Mouse (Mus musculus): ENCODE results near the gene Galnt17. TPM values are rescaled to one million over a fixed set of nuclear protein-coding genes. Genes with fewer than 3 reads are reported as not detected.

Gene Galnt17
- total RNA-seq, 2 experiments from 2014 or later = 36.4 to 38.6 TPM

GRCm38 (mm10) chr5:130895991-130896390, 412.3 kb downstream of the Galnt17 start:
- TF ChIP-seq CTCF (IDR thresholded peaks at IDR 0.05) = peak; percentile 35
- Histone ChIP-seq H3K4me3 (no peak overlapping the region), H3K27ac (no peak overlapping the region)
- DNase-seq (ENCODE audit: extremely low spot score in 1 of 2, low spot score in 2 of 2) = no peak
- intact Hi-C loops (cut with DNase I) = no loop called here

GRCm38 (mm10) chr5:130891735-130892134, 416.6 kb downstream of the Galnt17 start:
- no peak for TF ChIP-seq CTCF (IDR thresholded peaks at IDR 0.05)
- Histone ChIP-seq H3K4me3 (no peak overlapping the region), H3K27ac (no peak overlapping the region)
- no peak for DNase-seq (ENCODE audit: extremely low spot score in 1 of 2, low spot score in 2 of 2)
- intact Hi-C loops (cut with DNase I) = no loop called here

- no peak overlapping the region for H3K27ac ChIP-seq
- no peak for TF ChIP-seq CTCF (IDR thresholded peaks at IDR 0.05)
- intact Hi-C loops (cut with DNase I) = no loop called here
- DNase-seq (ENCODE audit: extremely low spot score in 1 of 2, low spot score in 2 of 2) = no peak
- H3K4me3 ChIP-seq = no peak overlapping the region
Observed at GRCm38 (mm10) chr5:130880331-130880730, 428.0 kb downstream of the Galnt17 start.

- intact Hi-C loops (cut with DNase I) = no loop called here
- no peak for TF ChIP-seq CTCF (IDR thresholded peaks at IDR 0.05)
- Histone ChIP-seq H3K27ac (no peak overlapping the region), H3K4me3 (no peak overlapping the region)
- no peak for DNase-seq (ENCODE audit: extremely low spot score in 1 of 2, low spot score in 2 of 2)
Observed at GRCm38 (mm10) chr5:130875391-130875790, 432.9 kb downstream of the Galnt17 start.

GRCm38 (mm10) chr5:130871086-130871485, 437.2 kb downstream of the Galnt17 start:
- Histone ChIP-seq H3K4me3 (no peak overlapping the region), H3K27ac (no peak overlapping the region)
- no peak for TF ChIP-seq CTCF (IDR thresholded peaks at IDR 0.05)
- no peak for DNase-seq (ENCODE audit: extremely low spot score in 1 of 2, low spot score in 2 of 2)
- intact Hi-C loops (cut with DNase I) = no loop called here

GRCm38 (mm10) chr5:130869869-130870268, 438.4 kb downstream of the Galnt17 start:
- peak; percentile 51 for TF ChIP-seq CTCF (IDR thresholded peaks at IDR 0.05)
- no peak for DNase-seq (ENCODE audit: extremely low spot score in 1 of 2, low spot score in 2 of 2)
- H3K27ac ChIP-seq = no peak overlapping the region
- intact Hi-C loops (cut with DNase I) = loop anchor here (5.0 kb wide), 2 partner anchors 137 to 397 kb away; no protein-coding TSS in a partner anchor
- H3K4me3 ChIP-seq = no peak overlapping the region

- intact Hi-C loops (cut with DNase I) = loop anchor here (1.0 kb wide), 1 partner anchor 568 kb away; no protein-coding TSS in a partner anchor
- peak; percentile 57 to 71 for DNase-seq (ENCODE audit: extremely low spot score in 1 of 2, low spot score in 2 of 2)
- peak; percentile 87 for TF ChIP-seq CTCF (IDR thresholded peaks at IDR 0.05)
- H3K27ac ChIP-seq = no peak overlapping the region
- H3K4me3 ChIP-seq = no peak overlapping the region
Observed at GRCm38 (mm10) chr5:130862302-130862701, 446.0 kb downstream of the Galnt17 start.

GRCm38 (mm10) chr5:130859736-130860135, 448.6 kb downstream of the Galnt17 start:
- Histone ChIP-seq H3K27ac (no peak overlapping the region), H3K4me3 (no peak overlapping the region)
- no peak for DNase-seq (ENCODE audit: extremely low spot score in 1 of 2, low spot score in 2 of 2)
- TF ChIP-seq CTCF (IDR thresholded peaks at IDR 0.05) = peak; percentile 42
- intact Hi-C loops (cut with DNase I) = no loop called here

GRCm38 (mm10) chr5:130858706-130859105, 449.6 kb downstream of the Galnt17 start:
- no peak overlapping the region for H3K27ac ChIP-seq
- H3K4me3 ChIP-seq = no peak overlapping the region
- intact Hi-C loops (cut with DNase I) = no loop called here
- DNase-seq (ENCODE audit: extremely low spot score in 1 of 2, low spot score in 2 of 2) = no peak
- no peak for TF ChIP-seq CTCF (IDR thresholded peaks at IDR 0.05)

- intact Hi-C loops (cut with DNase I) = no loop called here
- H3K27ac ChIP-seq = no peak overlapping the region
- no peak overlapping the region for H3K4me3 ChIP-seq
- TF ChIP-seq CTCF (IDR thresholded peaks at IDR 0.05) = peak; percentile 61
- peak; percentile 35 to 41 for DNase-seq (ENCODE audit: extremely low spot score in 1 of 2, low spot score in 2 of 2)
Observed at GRCm38 (mm10) chr5:130858148-130858547, 450.1 kb downstream of the Galnt17 start.

- intact Hi-C loops (cut with DNase I) = loop anchor here (5.0 kb wide), 2 partner anchors 97 to 272 kb away; no protein-coding TSS in a partner anchor
- DNase-seq (ENCODE audit: extremely low spot score in 1 of 2, low spot score in 2 of 2) = peak; percentile 62 to 66
- no peak overlapping the region for H3K4me3 ChIP-seq
- no peak for TF ChIP-seq CTCF (IDR thresholded peaks at IDR 0.05)
- H3K27ac ChIP-seq = no peak overlapping the region
Observed at GRCm38 (mm10) chr5:130854430-130854829, 453.9 kb downstream of the Galnt17 start.

- no peak; the same call in none of the 2 replicates for TF ChIP-seq CTCF (IDR thresholded peaks at IDR 0.05)
- Histone ChIP-seq H3K4me3 (no peak overlapping the region), H3K27ac (no peak overlapping the region)
- peak; percentile 85 to 90 for DNase-seq (ENCODE audit: extremely low spot score in 1 of 2, low spot score in 2 of 2)
- intact Hi-C loops (cut with DNase I) = loop anchor here (1.0 to 5.0 kb wide), 6 partner anchors 96 to 577 kb away; no protein-coding TSS in a partner anchor
Observed at GRCm38 (mm10) chr5:130853371-130853770, 454.9 kb downstream of the Galnt17 start.

- no peak for DNase-seq (ENCODE audit: extremely low spot score in 1 of 2, low spot score in 2 of 2)
- no peak for TF ChIP-seq CTCF (IDR thresholded peaks at IDR 0.05)
- Histone ChIP-seq H3K27ac (no peak overlapping the region), H3K4me3 (no peak overlapping the region)
- intact Hi-C loops (cut with DNase I) = loop anchor here (2.0 to 5.0 kb wide), 5 partner anchors 95 to 575 kb away; no protein-coding TSS in a partner anchor
Observed at GRCm38 (mm10) chr5:130852182-130852581, 456.1 kb downstream of the Galnt17 start.
